Mouse (Mus musculus): ENCODE measurements around the gene Serpinb11.

Serpinb11 gene

DNA sequence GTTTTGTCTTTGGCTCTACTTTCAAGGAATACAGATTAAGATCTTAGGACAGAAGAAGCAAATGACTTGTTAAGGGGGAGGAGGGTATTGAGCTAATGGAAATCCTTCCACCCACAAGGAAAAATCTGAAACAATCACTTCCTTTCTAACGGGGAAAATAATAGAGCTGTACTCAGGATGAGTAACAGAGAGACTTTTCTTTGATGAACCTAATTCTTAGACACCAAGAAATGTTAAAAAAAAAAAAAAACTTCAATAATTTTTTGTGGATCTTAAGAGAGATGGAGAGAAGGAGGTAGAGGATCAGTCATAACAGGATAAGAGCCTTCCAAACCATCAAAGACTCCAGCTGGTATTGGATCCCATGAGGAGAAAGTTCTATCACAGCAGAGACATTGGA is at the start of gene Serpinb11:
TSS of gene Serpinb11 (plus strand) at position 301 of the 400 bp plus-strand sequence.
- no peak for DNase-seq (ENCODE audit: low spot score in 2 of 2)

DNA sequence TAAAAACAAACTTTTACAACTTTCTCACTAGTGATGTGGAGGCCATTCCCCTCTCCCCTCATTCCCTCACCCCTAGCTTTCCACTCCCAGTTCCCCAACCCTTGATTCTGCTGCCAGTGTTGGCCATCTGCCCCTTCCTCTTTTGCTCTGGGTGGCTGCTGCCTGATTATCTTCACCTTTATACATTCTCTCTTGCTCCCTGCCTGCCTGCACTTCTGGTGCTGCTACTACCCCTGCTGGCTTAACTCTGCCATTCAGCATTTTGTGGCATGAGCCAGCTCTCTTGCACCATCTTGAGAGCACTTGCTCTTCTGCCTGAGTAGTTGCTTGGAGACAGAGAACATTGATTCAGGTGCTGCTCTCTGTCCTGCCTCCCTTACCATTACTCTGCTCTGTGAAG is 15.0 kb upstream of the Serpinb11 start:
- DNase-seq (ENCODE audit: low spot score in 2 of 2): no peak

DNA sequence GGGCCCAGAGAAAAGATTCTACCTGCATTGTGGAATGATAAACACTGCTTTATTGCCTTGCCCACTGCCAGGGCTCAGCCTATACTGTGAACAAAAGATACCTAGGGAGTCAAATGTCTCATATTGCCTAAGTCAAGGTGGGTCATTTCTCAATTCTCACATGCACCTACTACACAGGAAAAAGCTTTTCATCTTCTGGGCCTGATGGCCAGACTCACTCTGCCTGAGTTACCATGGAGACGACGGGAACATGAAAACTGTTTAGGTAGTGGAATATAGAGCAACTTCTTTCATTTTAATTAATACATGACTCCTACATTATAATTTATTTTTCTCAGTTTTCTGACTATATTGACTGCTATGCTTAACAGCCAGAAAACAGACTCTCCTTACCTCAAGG is 14.2 kb upstream of the Serpinb11 start:
- no peak for DNase-seq (ENCODE audit: low spot score in 2 of 2)

DNA sequence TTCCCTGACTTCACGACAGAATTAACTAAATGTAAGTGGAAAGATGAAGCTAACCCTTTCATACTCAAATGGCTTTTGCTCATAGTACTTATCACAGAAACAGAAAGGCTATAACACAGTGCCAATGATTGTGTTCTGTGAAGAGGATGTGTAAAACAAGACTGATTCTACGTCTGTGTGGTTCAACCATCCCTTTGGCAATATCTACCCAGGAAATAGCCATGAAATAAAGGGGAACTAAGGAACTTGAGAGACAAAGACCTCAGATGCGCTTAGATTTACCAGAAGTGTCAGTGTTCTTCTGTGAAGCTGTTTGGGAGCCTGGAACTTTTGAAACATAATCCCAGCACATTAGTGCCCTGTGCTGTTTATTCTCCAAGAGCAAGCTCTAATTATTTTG is 10.6 kb upstream of the Serpinb11 start:
- no peak for DNase-seq (ENCODE audit: low spot score in 2 of 2)

DNA sequence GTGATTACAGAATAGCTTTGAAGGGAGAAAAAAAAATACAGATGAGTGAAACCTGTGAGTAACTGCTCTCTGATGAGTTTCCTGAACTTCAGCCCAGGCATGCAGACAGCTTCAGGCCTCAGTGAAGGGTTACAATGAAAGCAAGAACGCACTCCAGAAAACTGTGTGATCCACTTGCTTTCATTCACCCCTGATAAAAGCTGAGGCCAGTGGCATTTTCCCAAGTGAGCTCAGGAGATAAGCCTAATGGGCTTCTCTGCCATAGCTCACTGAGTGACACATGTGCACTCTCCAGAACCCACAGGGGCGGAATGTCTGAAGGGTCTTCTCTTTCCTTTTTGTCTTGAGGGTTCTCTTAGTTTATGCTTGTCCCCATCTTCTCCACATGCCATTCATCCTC is 9.9 kb upstream of the Serpinb11 start:
- DNase-seq (ENCODE audit: low spot score in 2 of 2): no peak

DNA sequence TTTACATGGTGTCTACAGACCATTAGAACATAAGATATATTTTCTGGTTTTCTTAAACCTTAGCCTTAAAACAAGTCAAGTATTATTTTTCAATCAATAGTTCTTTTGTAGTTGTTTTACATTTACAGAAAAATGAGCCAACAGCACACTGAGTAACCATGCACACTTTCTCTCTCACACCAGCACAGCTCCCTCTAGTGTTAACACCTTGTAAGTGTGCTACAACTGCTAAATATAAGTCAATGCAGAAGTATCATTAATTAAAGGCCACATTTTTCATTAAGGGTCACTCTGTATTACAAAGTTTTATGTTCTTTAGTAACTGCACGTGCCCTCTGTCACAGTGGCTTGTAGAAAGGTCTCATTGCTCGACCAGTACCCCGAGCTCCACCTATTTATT is 8.0 kb upstream of the Serpinb11 start:
- DNase-seq (ENCODE audit: low spot score in 2 of 2): no peak

DNA sequence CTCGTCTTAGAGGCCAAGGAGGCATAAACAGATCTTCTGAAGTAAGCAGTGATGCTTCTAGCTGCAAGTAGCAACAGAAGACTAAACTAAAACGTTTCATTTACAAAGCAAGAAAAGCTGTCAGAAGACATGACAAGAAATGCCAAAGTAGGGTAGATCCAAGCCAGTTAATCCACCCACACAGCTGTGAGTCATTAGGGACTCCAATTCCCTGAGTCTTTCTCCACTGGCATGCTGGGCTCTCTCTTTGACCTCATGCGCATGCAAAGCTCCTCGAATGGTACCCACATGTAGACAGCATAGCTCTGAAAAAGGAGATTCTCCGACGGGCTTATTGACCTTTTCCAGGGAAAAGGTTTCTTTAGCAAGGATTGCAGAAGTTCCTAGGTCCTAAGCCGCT is 5.0 kb downstream of the Serpinb11 start:
- no peak for DNase-seq (ENCODE audit: low spot score in 2 of 2)

DNA sequence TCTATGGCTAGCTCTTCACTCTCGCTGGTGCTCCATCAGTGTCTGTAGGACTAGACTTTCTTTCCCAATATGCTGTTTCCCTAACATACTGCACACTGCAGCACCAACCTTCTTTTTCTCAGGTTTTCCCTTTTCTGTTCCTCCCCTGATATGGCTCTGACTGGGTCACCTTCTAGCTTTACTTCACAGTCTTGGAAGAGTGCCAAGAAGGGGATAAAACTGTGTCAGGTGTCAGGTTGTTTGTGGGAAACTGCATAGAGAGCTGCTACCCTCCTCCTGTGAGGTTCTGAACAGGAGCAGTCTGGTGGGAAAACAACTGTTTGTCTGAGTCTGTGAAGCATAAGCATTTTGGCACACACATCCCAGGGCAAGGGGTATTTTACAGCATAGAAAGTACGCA is 7.9 kb downstream of the Serpinb11 start:
- no peak for DNase-seq (ENCODE audit: low spot score in 2 of 2)

DNA sequence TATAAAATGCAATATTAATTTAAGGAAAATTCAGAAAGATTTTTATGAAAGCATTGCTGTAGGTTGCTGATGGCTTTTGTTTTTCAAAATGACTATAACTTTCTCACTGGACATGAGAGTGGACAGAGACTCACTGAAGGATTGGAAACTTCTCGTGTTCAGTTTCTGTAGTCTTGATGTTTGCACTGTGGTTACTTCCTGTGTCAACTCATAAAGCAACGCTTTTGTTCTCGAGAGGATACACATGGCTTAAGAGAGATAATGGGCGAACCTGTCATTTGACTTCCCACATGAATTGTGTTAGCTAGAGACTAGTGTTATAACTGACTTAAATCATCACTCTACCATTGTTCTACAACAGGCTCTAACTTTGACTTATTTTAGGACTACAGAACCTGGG is 16.0 kb downstream of the Serpinb11 start:
- DNase-seq (ENCODE audit: low spot score in 2 of 2): no peak

DNA sequence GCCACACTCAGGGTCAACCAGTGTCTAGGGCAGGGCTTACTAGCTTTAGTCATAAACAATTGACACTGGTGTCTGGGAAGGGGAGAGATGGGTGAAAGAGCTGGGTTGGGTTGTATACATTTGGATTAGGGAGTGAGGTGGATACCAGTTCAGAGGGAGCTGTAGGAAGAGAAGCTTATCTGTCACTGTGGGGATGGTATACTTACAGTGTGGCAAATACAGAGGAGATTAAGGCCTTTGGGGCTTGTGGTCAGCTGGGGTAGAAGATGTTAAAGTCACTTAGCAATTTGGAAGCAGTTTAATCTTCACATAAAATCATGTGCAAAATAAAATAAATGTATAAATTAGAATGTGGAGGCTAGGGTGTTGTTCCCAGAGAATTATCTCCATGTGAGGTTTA is 17.4 kb downstream of the Serpinb11 start:
- no peak for DNase-seq (ENCODE audit: low spot score in 2 of 2)

DNA sequence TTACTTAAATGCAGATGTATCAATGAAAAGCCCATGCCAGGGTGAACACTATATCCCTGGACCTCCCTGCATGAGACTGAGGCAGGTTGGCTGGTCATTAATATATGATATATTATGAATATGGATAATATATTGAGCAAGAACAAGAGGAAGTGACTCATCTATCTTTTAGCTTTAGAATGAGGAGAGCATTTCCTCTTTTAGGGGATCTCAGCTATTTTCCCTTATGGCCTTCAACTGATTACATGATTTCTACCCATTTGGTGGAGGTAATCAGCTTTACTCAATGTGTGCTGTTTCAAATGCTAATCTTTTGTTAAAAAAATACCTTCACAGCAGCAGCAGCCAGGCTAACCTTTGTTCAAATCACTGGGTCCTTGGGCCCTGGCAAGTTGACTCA is 20.5 kb downstream of the Serpinb11 start:
- no peak for DNase-seq (ENCODE audit: low spot score in 2 of 2)

DNA sequence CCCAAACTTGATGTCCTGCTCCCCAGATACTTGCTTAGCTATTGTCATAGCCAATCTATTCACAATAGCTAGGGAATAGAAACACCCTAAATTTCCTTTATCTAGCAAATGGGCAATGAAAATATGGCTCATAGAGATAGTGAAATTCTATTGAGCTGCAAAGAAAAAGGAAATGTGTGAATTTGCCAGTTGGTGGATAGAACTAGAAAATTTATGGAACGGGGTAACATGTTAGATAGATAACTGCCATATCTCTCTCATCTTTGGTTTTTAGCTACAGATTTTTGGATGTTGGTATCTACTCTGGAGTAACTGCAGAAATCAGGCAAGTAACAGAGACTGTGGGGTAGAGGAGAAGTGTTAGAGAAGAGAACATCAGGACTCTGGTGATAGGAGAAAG is 21.4 kb downstream of the Serpinb11 start:
- no peak for DNase-seq (ENCODE audit: low spot score in 2 of 2)

DNA sequence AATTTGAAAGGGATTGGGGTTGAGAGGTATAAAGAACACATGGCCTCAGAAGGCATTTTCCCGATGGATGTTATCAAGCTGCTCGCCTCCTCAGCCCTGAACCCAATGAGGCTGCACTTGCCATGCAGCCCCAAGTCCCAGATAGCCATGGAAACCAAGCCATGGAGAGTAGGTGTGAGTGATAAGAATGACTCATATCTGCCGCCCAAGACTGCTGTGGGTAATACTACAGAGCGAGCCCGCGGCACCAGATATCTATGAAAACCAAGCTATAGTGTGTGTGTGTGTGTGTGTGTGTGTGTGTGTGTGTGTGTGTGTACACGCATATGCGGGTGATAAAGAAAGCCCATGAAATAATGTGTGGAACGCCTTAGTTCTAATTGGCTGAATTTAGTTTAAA is 23.5 kb downstream of the Serpinb11 start:
- no peak for DNase-seq (ENCODE audit: low spot score in 2 of 2)

DNA sequence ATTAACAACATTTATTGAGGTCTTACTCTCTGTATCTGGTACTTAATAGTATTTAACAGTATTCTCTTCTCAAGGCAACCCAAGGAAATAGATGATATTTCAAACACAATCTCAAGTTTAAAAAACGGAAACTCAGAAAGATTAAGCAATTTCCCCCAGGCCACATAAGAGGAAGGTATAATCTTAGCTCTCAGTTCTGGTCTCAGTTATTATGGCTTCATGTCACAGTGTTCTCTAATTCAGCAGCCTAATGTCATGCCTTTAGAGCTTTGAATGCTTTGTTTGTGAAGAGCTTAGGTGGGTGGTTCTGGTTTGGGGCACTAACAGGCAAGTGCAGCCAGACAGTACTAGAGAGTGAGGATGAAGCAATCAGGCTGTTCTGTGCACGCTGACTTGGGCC is 28.8 kb downstream of the Serpinb11 start:
- no peak for DNase-seq (ENCODE audit: low spot score in 2 of 2)

DNA sequence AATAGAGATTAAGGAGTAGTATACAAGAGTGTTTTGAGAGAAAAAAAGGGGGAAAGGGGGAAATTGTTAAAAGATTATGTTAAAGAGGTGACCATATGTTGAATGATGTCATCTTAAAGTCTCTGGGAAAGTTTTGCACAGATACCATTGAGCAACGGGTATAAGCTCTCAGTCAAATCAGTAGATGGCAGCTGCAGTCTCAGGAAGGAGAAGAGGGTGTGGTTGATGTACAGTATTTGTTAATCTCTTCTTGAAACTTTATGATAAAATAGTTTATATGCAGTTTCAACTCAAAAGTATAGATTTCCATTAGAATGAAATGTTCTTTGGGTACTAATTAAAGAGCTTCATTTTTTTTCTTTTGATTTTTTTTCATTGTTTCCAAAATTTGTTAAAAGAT is 36.5 kb downstream of the Serpinb11 start:
- DNase-seq (ENCODE audit: low spot score in 2 of 2): no peak

DNA sequence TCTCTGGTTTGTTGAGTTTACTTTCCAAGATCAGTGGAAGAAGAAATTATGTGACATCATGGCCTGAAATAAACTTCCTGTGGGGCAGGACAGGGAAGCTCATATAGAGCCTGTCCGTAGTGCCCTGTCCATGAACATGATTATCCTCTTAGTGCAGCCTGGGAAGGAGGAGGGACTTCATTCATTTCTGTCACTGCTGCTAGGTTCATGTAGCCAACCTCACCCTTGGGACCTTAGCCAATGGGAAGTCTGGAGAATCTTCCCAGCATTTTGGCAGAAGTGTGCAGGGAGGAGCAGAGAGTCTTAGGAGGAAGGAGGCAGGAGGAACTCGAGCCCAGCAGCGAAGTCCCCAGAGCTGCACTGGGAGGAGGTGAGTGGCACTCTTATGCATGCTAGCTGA is 38.4 kb downstream of the Serpinb11 start, which contains the start of gene Serpinb7:
TSS of gene Serpinb7 (plus strand) at position 301 of the 400 bp plus-strand sequence.
- DNase-seq (ENCODE audit: low spot score in 2 of 2): no peak

DNA sequence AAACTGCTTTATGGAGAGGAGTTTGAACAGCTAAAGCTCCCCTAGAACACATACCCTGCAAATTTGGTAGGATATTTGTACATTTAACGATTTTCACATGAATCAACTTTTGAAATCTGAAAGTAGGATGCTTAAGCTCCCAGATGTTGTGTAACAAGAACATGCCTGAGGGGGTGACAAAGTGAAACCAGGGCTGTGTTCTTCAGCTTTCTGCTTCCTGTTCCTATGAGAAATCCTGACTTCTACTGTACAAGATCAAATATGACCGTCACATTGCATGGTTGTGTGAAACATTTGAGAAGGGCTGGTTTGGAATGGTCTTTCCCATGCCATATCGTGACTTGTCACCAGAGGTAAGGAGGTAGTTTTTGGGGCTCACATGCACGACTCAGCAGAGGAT is 41.1 kb downstream of the Serpinb11 start:
- no peak for DNase-seq (ENCODE audit: low spot score in 2 of 2)

DNA sequence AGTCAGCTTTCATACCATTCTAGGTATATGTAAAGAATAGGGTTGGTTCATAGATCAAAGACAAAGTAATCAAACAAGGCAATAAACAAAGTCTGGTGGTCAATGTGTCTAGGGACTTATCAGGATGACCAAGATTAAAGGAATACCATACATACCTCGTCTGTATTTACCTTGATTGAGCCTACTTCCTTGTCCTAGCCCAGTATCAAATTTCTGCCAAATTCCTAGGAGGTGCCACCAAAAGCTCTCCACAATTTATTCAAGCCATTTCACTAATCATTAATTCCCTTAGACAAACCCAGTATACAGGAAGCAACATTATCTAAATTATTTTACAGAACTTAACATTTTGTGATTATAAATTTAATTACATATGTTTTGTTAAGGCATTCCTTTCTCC is 53.7 kb downstream of the Serpinb11 start:
- DNase-seq (ENCODE audit: low spot score in 2 of 2): no peak

DNA sequence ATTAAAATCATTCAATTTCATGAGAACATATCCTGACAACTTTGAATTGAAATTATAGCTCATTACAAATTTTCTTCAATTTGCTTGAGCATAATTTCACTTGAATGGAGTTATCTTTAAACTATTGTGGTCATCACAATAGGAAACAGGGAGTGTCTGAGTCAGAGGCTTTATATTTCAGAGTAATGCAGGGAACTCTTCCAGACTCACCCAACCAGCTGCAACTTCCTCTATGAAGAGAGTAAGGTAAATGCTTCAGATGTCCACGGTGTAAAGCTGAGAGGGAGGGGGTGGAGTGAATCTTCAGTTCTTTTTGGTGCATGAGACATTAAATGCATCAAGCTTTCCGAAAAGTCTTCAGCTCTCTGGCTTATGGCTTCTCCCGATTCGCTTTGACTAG is 61.5 kb downstream of the Serpinb11 start:
- no peak for DNase-seq (ENCODE audit: low spot score in 2 of 2)
